Mouse (Mus musculus) mesoderm, embryonic 11.5 days (tissue): ENCODE measurements around the gene Gm33543.

Experiments
- DNase-seq: peaks from one replicate; pipeline ENCODE4 v3.0.0-alpha.2; 2012; ENCODE audit warnings: low read depth, low spot score

Gm33543 gene

GRCm38 (mm10) chr10:95777701-95778320 lies 64.9 kb downstream of the Gm33543 start:
- no peak for DNase-seq

GRCm38 (mm10) chr10:95777071-95777470 lies 65.7 kb downstream of the Gm33543 start:
- DNase-seq = no peak

- DNase-seq = no peak
Observed at GRCm38 (mm10) chr10:95774856-95775255, 67.9 kb downstream of the Gm33543 start.

GRCm38 (mm10) chr10:95774001-95774628 lies 68.6 kb downstream of the Gm33543 start:
- no peak for DNase-seq
